Mouse (Mus musculus): ENCODE data around the gene Meis3.

Meis3 gene

GRCm38 (mm10) chr7:16158735-16159134, 16.2 kb upstream of the Meis3 start:
- no peak for DNase-seq (ENCODE audit: low spot score)

DNA sequence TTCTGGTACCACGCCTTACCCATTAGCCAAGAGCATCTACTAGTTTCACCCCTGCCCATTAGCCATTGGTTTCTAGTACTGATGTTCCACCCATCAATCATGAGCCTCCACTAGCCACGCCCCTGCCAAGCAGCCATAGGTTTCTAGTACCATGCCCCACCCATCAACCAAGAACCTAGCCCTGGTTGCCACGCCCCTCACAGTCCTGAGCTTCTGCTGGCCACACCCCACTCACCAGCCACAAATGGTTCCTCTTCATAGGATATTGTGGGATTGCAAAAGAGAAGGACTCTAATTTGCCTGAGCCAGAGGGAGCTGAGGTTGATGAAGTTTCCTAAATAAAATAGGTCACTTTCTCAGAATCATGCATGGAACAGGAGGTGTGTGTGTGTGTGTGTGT, 14.2 kb upstream of the Meis3 start:
- DNase-seq (ENCODE audit: low spot score): no peak

GRCm38 (mm10) chr7:16161302-16161701, 13.6 kb upstream of the Meis3 start:
- no peak for DNase-seq (ENCODE audit: low spot score)

DNA sequence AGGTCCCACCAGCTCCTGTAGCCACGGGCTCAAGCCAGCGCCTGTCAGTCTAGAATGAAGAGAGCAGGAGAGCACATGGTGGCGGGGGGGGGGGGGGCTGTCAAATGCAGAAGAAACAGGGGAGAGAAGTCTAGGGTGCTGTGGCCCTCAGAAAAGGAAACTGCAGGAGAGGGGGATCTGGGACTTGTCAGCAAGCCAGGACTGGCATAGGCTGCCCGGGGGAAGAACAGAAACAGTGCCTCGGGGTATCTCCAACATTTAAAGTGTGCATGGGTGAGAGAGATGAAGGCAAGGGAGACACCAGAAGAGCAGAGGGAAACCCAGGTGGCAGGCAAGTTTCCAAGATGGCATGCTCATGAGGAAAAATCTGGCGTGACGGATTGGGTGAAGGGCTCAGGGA, 12.9 kb upstream of the Meis3 start:
- DNase-seq (ENCODE audit: low spot score): no peak

DNA sequence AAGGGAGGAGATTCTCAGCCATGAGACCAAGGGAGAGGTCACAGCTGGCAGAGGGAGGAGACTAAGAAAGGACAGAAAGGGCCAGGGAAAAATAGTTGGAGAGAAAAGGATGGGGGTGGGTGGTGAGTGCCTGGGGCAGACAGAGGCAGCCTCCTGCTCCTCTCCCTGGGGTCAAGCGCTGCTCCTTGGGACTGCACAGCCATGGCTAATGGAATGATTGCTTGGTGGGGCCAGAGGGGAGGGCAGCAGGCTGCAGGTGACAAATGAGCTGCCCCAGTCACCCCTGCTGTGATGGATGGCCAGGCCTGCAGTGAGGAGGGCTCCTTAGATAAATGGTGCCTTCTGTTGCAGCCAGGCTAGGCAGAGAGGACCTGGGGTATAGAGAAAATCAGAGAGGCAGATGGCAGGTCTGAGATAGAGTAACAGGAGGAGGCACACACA, 2.7 kb upstream of the Meis3 start:
- no peak for DNase-seq (ENCODE audit: low spot score)

- DNase-seq (ENCODE audit: low spot score): no peak
Observed at GRCm38 (mm10) chr7:16172586-16173140, 2.2 kb upstream of the Meis3 start.

DNA sequence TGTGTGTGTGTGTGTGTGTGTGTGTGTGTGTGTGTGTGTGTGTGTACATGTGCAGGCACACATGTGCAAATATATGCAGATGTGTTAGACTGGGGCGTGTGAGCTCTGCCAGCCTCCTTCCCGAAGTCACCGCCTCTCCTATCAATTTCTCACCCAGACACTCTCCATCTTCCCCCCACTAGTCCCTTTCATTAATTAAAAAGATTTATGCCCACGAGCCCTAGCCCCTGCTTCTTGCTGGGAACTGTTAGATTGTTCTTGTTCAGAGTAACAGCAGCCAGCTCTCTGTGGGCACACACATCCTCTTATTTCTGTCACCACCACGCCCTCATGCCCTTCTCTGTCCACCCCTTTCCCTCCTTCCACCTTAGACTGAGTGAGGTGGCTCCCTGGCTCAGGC, 1.7 kb upstream of the Meis3 start:
- no peak for DNase-seq (ENCODE audit: low spot score)

DNA sequence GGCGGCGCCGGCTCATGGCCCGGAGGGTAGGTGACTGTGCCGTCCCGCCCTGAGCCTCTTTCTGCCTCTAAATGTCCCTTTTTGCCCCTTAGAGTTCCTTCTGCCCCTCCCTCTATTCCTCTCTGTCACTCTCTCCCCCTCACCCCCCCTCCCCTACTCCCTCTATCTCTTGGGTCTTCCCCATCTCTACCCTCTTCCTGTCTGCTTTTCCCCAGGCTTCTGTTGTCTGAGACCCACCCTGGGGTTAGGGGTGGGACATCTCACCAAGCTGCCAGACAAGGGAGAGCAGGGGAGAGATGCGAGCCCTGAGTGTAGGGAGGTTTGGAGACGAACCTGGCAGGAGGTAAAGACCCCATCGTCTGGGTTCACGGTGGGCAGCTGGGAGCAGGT, 647 bp downstream of the Meis3 start:
- no peak for DNase-seq (ENCODE audit: low spot score)

DNA sequence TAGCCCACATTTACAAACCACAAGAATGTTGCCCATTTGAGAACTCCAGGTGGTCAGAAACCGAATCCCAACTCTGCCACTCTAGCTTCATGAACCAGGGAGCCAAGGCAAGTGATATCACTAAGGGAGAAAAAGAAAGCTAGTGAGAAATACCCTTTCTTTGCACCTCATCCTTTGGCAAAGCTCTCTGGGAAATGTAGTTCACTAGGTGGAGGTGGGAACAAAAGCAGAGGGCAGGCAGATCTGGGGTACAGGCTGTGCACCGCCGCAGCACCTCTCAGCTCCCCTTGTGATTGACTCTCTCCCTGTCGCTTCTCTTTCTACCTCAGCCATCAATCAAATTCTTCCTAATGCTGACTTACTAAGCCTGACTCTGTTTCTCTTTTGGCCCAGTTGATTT, 3.2 kb downstream of the Meis3 start:
- DNase-seq (ENCODE audit: low spot score): no peak

GRCm38 (mm10) chr7:16183663-16184062, 8.8 kb downstream of the Meis3 start:
- DNase-seq (ENCODE audit: low spot score): peak; percentile 54

DNA sequence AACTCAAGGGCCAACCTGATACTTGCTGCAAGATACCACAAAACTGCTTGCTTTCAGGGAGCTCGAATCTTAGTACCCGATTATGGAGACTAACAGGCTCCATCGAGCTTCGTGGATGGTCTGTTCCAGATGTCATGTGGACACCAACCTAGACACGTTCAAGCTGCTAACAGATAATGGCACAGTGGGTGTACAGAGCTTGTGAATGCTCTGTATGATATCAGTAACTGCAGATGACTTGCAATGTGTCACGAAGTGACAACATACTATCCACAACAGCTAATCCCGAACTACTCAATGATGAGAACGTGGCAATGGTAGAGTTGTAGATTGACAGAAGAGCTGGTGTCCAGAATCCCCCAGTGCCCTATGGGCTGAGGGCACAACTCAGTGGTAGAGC, 12.6 kb downstream of the Meis3 start:
- DNase-seq (ENCODE audit: low spot score): no peak

DNA sequence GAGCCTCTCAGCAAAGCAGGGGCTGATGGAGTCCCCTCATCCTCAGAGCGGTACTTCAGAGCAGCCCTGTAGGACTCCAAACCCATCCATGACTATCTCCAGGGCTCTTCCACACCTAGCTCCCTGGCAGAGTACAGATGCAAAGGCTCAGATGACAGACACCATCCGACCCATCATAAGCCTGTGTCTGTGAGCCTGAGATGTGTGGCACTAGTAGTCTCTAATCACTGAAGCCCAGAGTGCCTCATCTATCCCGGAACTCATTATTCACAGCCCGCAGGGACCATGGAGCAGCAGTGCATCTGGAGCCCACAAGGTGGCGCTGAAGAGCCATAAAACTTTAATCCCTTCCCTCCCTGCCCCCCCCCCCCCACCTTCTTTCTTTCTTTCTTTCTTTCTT, 17.4 kb downstream of the Meis3 start:
- peak; percentile 69 for DNase-seq (ENCODE audit: low spot score)

GRCm38 (mm10) chr7:16193702-16194101, 18.8 kb downstream of the Meis3 start:
- DNase-seq (ENCODE audit: low spot score): no peak

- DNase-seq (ENCODE audit: low spot score): no peak
Observed at GRCm38 (mm10) chr7:16196616-16197015, 21.7 kb downstream of the Meis3 start.

DNA sequence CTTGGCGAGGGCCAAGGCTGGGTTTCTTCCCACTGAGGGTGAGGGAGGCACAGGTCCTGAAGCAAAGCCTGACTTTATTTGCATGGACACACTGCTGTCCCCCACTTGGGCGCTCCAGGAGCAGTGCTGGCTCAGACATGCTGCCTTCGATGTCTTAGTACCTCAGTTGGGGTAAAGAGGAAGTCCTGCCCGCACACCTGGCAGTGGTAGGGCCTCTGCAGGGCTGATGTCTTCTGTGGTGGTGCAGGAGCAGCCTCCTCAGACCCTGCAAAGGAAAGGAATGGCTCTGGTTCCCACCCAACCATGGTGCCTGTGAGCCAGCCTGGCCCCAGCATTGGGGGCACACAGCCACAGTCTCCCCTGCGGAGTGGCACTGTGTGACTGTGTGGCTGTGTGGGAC, 22.3 kb downstream of the Meis3 start:
- DNase-seq (ENCODE audit: low spot score): no peak

- no peak for DNase-seq (ENCODE audit: low spot score)
Observed at GRCm38 (mm10) chr7:16198540-16198939, 23.6 kb downstream of the Meis3 start.

DNA sequence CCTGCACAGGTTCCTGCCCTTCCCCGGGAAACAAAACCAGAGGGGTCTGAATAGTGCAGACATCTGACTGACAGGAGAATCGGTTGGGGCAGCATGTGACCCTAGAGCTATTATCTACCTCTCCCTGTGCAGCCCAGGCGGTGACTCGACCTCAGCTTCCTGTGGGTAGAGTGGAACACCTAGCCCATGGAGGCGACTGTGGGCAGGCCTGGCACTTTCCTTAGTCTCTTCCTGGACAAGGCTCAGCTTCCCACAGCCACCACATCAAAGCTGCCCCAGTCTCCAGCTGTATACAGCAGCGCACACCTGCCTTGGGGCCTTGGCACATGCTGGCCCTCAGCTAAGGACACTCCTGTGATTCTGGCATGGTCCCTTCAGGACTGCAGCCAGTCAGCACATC, 26.2 kb downstream of the Meis3 start:
- no peak for DNase-seq (ENCODE audit: low spot score)

DNA sequence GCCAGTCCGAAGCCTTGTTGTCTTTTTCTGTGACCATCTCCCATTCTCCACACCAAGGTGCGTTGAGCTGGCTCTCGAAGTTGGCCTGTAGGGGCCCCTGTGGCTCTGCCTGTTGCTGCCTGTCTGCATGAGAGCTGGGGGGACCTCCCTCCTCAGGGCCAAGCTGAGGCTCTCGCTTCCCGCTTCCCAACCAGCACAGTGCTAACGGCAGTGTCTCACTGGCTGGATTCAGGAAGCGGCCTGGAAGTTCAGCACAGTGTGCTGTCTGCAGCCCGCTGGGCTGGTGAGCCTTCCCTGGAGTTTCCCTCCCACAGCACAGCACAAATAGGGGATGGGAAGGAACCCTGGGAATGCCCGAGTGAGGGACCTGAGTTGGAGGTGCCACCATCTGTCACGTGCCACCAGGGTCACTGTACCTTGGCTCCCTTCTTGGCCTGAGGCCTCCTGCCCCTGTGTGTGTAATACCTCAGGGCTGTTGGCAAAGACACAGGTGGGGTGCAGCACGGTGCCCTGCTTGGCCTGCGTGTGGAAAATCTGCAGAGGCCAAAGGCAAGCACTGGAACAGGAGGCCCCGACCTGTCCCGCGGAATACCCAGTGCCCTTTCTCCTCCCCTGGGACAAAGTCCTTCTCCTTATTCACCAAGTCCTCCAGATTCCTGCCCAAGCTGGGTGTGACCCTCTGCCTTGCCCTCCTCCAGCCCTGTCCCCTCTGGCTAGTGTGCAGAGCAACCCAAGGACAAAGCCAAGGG, 28.0 kb downstream of the Meis3 start:
- DNase-seq (ENCODE audit: low spot score): no peak

DNA sequence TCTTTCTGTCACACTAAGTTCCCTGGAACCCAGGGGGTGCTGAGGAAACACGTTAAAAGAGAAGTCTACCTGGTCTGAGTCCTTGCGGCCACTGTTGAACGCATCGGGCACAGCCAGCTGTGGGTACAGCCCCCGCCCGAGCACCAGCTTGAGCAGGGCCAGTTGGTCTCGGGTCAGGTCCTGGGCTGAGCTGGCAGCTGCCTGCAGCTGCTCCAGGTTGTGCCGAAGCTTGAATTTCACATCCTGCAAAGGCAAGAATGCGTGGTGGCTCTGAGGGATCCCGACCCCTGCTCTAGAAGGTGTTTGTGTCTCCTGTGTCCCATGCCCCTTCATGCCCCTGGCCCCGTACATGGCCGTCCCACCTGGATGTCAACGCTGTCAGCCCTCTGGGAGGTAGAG, 28.6 kb downstream of the Meis3 start:
- DNase-seq (ENCODE audit: low spot score): no peak

DNA sequence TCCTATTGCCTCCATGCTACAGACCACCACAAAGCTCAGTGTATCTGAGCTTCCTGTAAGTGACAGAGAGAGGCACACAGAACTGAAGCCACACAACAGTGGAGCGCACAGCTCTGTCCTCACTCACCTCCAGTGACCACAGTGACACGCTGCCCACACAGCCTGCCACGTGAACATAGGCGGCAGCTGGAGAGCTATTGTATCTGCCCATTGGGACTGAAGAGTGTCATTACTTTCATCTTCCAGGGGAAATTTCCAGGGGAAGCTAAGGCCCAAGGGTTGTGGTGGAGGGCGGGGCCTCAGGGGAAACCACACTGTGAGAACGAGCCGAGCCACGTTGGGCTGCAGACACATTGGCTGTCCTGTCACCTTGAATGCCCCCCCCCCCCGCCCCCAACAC, 29.9 kb downstream of the Meis3 start:
- no peak for DNase-seq (ENCODE audit: low spot score)

DNA sequence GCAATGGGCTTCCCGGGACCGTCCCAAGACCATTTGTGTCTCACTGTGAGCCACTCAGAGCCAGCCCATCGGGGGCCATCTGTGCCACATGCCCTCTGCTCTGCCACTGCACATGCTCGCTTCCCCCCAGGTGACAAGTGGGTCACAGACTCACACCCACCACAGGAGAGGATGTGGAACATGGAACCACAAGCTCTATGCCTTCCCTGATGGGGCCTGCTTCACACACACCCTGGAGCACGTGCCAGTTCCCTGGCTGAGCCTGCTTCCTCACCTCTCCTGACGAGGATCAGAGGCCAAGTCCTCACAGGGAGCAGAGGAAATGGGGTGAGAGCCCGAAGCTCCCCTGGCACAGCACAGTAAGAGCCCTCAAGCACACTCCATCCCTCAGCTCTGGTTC, 32.2 kb downstream of the Meis3 start:
- no peak for DNase-seq (ENCODE audit: low spot score)

GRCm38 (mm10) chr7:16207496-16207895, 32.6 kb downstream of the Meis3 start:
- no peak for DNase-seq (ENCODE audit: low spot score)

DNA sequence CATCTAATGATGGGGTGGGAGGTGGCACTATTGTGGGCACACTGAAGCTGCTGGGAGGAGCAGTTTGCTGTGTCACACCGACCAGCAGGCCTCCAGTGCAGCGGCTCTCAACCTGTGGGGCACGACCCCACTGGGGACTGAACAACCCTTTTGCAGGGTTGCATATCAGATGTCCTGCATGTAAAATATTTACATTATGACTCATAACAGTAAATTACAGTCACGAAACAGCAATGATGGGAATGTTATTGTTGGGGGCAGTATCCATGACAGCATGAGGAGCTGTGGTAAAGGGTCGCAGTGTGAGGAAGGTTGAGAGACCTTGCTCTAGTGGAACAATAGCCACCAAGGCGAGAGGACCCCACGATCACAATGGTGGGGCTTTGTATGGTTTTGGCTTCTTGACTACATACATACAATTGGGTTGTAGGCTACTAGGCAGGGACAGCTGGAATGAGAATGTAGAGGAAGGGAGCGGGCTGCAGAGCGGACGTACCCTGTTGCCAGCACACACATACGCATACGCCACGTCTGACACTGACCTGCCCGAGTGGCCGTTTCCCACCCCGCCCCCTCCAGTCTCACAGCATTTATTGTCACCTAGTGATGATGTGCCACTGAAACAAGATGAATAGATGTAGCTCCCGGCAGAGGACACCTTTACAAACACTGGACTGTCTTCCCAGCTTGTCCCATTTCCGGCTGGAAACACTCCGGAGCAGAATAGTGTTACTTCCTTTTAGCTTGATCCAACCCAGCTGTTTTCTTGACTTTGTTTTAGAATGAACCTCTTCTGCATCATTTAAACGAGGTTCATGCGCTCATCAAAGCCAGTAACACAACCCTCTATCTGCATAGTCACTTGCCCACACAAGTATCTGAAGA, 34.1 kb downstream of the Meis3 start:
- DNase-seq (ENCODE audit: low spot score): no peak
